Mouse (Mus musculus) granulocyte monocyte progenitor cell, adult 5-6 weeks (primary cell): ENCODE data around the gene Acmsd. TPM values are rescaled to one million over a fixed set of nuclear protein-coding genes. Genes with fewer than 3 reads are reported as not detected.
"Not testable (repeated sequence)": the region's sequence is repeated elsewhere in the genome, so short reads cannot be mapped to it uniquely, and the experiment has no call there.

Experiments used
- ATAC-seq: replicated peaks from 2 replicates; pipeline ENCODE4 v1.8.0; 2016; ENCODE audit warnings: mild to moderate bottlenecking, moderate TSS enrichment, inconsistent platforms; ENCODE audit not compliant: poor library complexity, severe bottlenecking
- total RNA-seq, 2 experiments: library from RNA; stranded (forward) in 1 of 2; stranded (reverse) in 1 of 2; fragments of 200-712, 200-1000 nt in 1 of 2; fragments of >200 nt in 1 of 2; fragmentation: Nextera tagmentation in 1 of 2; gene quantifications; 2 replicates each; pipeline ENCODE4 v1.2.3; 2014 to 2017

The Acmsd gene
- total RNA-seq (2014; fragmentation: Nextera tagmentation) (not detected in 2 replicates), total RNA-seq (2017) (not detected in 2 replicates)

- no peak for ATAC-seq
Measured at GRCm38 (mm10) chr1:127729096-127729495, at the start of gene Acmsd. TSS of gene Acmsd (plus strand) at chr1:127729413.

GRCm38 (mm10) chr1:127679498-127680133, 49.6 kb upstream of the Acmsd start, which contains the start of gene Tmem163:
TSS of gene Tmem163 (minus strand) at chr1:127679548.
- peak; percentile 80 for ATAC-seq

GRCm38 (mm10) chr1:127696533-127696932, 32.7 kb upstream of the Acmsd start:
- ATAC-seq = no peak; the same call in 1 of the 2 replicates

GRCm38 (mm10) chr1:127702187-127702586, 27.0 kb upstream of the Acmsd start:
- ATAC-seq = no peak

- no peak for ATAC-seq
Measured at GRCm38 (mm10) chr1:127706269-127706668, 22.9 kb upstream of the Acmsd start.

- no peak for ATAC-seq
Measured at GRCm38 (mm10) chr1:127716441-127716840, 12.8 kb upstream of the Acmsd start.

- no peak for ATAC-seq
Measured at GRCm38 (mm10) chr1:127718290-127718689, 10.9 kb upstream of the Acmsd start.

GRCm38 (mm10) chr1:127723596-127723995, 5.6 kb upstream of the Acmsd start:
- no peak for ATAC-seq

- no peak for ATAC-seq
Measured at GRCm38 (mm10) chr1:127731086-127731485, 1.9 kb downstream of the Acmsd start.

GRCm38 (mm10) chr1:127732435-127732834, 3.2 kb downstream of the Acmsd start:
- ATAC-seq = no peak

- ATAC-seq = no peak
Measured at GRCm38 (mm10) chr1:127732841-127733240, 3.6 kb downstream of the Acmsd start.

- no peak for ATAC-seq
Measured at GRCm38 (mm10) chr1:127735356-127735755, 6.1 kb downstream of the Acmsd start.

- no peak for ATAC-seq
Measured at GRCm38 (mm10) chr1:127750401-127751102, 21.3 kb downstream of the Acmsd start.

- no peak for ATAC-seq
Measured at GRCm38 (mm10) chr1:127755806-127756205, 26.6 kb downstream of the Acmsd start.

GRCm38 (mm10) chr1:127756331-127757163, 27.3 kb downstream of the Acmsd start:
- no peak for ATAC-seq

GRCm38 (mm10) chr1:127757164-127757545, 27.9 kb downstream of the Acmsd start:
- ATAC-seq = not testable (repeated sequence)

- ATAC-seq = peak; percentile 48
Measured at GRCm38 (mm10) chr1:127765468-127765867, 36.3 kb downstream of the Acmsd start.

GRCm38 (mm10) chr1:127766741-127767140, 37.5 kb downstream of the Acmsd start:
- no peak for ATAC-seq

- ATAC-seq = no peak
Measured at GRCm38 (mm10) chr1:127773198-127773802, 44.1 kb downstream of the Acmsd start.

GRCm38 (mm10) chr1:127773803-127774500, 44.7 kb downstream of the Acmsd start, which contains the start of gene Ccnt2:
TSS of gene Ccnt2 (plus strand) at chr1:127774164.
- ATAC-seq = peak; percentile 92
